Mouse (Mus musculus) heart, embryonic 14.5 days (tissue): ENCODE results near the gene Tarsl2. TPM values are rescaled to one million over a fixed set of nuclear protein-coding genes. Genes with fewer than 3 reads are reported as not detected.

Experiments used
- ATAC-seq: fragments of 200-750 bp; cut with Nextera tagmentation; 2 replicates; pipeline ENCODE4 v1.8.0; 2017; ENCODE audit warnings: low read depth, moderate TSS enrichment; ENCODE audit not compliant: insufficient number of reproducible peaks, insufficient read depth, low FRiP score
- H3K27ac ChIP-seq, 2 experiments: fragments of 200-500 bp in 1 of 2; fragments of 300-500 bp in 1 of 2; sonication (generic) in 1 of 2; replicated peaks in 1 of 2; 2 replicates each; pipeline ENCODE4 v1.5.1; 2012 to 2014; ENCODE audit warnings: low read depth in 2 of 2, low read length in 2 of 2, control low read depth in 1 of 2, mild to moderate bottlenecking in 1 of 2, mixed read lengths in 1 of 2; ENCODE audit not compliant: control insufficient read depth in 1 of 2, insufficient read depth in 1 of 2
- H3K27me3 ChIP-seq: fragments of 300-500 bp; sonication (generic); 2 replicates; pipeline ENCODE4 v1.6.1; 2014; ENCODE audit warnings: mild to moderate bottlenecking, low read length, control low read depth; ENCODE audit not compliant: control insufficient read depth, insufficient read depth
- H3K36me3 ChIP-seq: fragments of 300-500 bp; sonication (generic); 2 replicates; pipeline ENCODE4 v1.6.1; 2014; ENCODE audit warnings: mild to moderate bottlenecking, control low read depth, low read length, mixed read lengths; ENCODE audit not compliant: control insufficient read depth, insufficient read depth
- H3K4me1 ChIP-seq, 2 experiments: fragments of 200-500 bp in 1 of 2; fragments of 300-500 bp in 1 of 2; sonication (generic) in 1 of 2; 2 replicates each; pipeline ENCODE4 v1.6.1; 2012 to 2014; ENCODE audit warnings: low read length in 2 of 2, control low read depth in 1 of 2, mixed read lengths in 1 of 2; ENCODE audit not compliant: control insufficient read depth in 2 of 2, insufficient read depth in 2 of 2
- H3K4me2 ChIP-seq: fragments of 300-500 bp; sonication (generic); 2 replicates; pipeline ENCODE4 v1.6.1; 2014; ENCODE audit warnings: mild to moderate bottlenecking, low read length
- H3K4me3 ChIP-seq, 2 experiments: fragments of 200-500 bp in 1 of 2; fragments of 300-500 bp in 1 of 2; sonication (generic) in 1 of 2; 2 replicates each; pipeline ENCODE4 v1.5.1; 2012 to 2014; ENCODE audit warnings: low read length in 2 of 2, mild to moderate bottlenecking in 2 of 2, control low read depth in 1 of 2, low read depth in 1 of 2, moderate library complexity in 1 of 2; ENCODE audit not compliant: control insufficient read depth in 1 of 2, insufficient read depth in 1 of 2
- H3K9ac ChIP-seq: fragments of 300-500 bp; sonication (generic); 2 replicates; pipeline ENCODE4 v1.6.1; 2014; ENCODE audit warnings: mild to moderate bottlenecking, low read length
- H3K9me3 ChIP-seq: fragments of 300-500 bp; sonication (generic); 2 replicates; pipeline ENCODE4 v1.6.1; 2016; ENCODE audit warnings: low read length, control low read depth; ENCODE audit not compliant: control insufficient read depth
- WGBS: fragments of 180-500 bp; shearing (Covaris S2); extraction: QIAGEN DNeasy Blood & Tissue Kit; methylation state at CpG from one replicate; pipeline ENCODE4 v1.1.7; 2014; 5-methylcytosine and 5-hydroxymethylcytosine counted together
- polyA plus RNA-seq: library from polyadenylated mRNA; unstranded; fragments of >200 nt; fragmentation: Nextera tagmentation; extraction: Ambion mirVana; gene quantifications from 2 replicates; pipeline ENCODE4 v1.2.1, GENCODE M21; 2014

Gene Tarsl2
- polyA plus RNA-seq, 1 experiment from 2014 or later: 23.0 TPM

DNA sequence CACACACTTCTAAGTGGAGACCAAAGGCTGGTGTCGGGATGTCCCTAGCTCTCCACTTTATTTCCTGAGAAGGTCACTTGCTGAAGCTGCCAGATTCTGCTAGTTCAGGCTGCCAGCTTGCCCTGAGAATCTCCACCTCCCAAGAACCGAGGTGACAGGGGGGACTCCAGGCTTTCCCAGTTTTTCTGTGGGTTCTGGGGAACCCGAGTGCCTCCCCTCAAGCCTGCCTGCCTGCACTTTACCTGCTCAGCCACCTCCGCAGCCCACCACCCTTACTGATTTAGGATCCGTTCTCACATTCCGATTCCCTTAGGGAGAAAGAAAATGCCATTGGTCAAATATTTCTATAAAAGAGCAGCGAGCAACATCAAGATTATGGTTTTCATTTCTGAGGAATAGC lies 24.0 kb upstream of the Tarsl2 start:
- H3K9ac ChIP-seq: no peak overlapping the region
- no peak for ATAC-seq
- 0 out of 2 replicates have a peak, but pooled peaks cover 2% of the 10 kb centered on the region for H3K9me3 ChIP-seq
- WGBS: 72% methylated on average over 7 of the region's 7 CpGs
- no peaks in the 10 kb centered on the region for H3K4me1 ChIP-seq
- no peaks in the 10 kb centered on the region for H3K27me3 ChIP-seq
- H3K27ac ChIP-seq: no peak overlapping the region
- no peak overlapping the region for H3K4me2 ChIP-seq
- no peak overlapping the region for H3K4me3 ChIP-seq
- H3K36me3 ChIP-seq: no peaks in the 10 kb centered on the region

DNA sequence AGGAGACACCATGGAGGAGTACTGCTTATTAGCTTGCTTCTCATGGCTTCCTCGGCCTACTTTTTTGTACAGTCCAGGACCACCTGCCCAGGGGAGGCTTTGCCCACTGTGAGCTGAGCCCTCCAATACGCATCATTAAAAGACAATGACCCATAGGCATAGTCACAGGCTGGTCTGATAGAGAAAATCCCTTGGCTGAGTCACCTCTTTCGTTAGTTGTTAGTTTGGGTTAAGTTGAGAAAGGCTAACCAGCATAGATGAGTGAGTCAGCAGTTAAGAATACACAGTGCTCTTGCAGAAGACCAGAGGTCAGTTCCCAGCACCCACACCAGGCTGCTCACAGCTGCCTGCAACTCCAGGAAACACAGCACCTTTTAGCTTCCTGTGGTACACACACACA lies 21.4 kb upstream of the Tarsl2 start:
- 89% methylated on average over 3 of the region's 3 CpGs for WGBS
- no peak overlapping the region for H3K4me3 ChIP-seq
- H3K9ac ChIP-seq: no peak overlapping the region
- no peaks in the 10 kb centered on the region for H3K4me1 ChIP-seq
- ATAC-seq: no peak
- no peaks in the 10 kb centered on the region for H3K36me3 ChIP-seq
- no peak overlapping the region for H3K4me2 ChIP-seq
- 0 out of 2 replicates have a peak, but pooled peaks cover 2% of the 10 kb centered on the region for H3K9me3 ChIP-seq
- no peak overlapping the region for H3K27ac ChIP-seq
- H3K27me3 ChIP-seq: no peaks in the 10 kb centered on the region

DNA sequence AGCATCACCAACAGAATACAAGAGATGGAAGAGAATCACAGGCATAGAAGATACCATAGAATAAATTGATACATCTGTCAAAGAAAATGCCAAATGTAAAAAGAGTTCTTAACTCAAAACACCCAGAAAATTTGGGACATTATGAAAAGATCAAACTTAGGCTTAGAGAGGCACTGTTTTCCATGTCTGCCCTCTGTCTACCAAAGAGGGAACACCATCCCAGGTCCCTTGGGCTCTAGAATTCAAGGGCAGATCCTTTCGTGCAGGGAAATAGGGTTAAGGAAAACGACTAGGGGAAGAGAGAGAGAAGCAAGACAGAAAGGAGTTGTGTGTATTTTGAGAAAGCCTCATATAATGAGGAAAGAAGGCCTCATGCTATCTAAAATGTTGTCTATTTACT lies 19.2 kb upstream of the Tarsl2 start:
- Histone ChIP-seq H3K4me1 (peaks cover 0 to 2% of the 10 kb centered on the region in 2 experiments; a peak in 1 of 4 replicates), H3K27ac (no peak overlapping the region), H3K36me3 (no peaks in the 10 kb centered on the region), H3K9me3 (0 out of 2 replicates have a peak, but pooled peaks cover 2% of the 10 kb centered on the region), H3K9ac (no peak overlapping the region), H3K4me2 (no peak overlapping the region), H3K27me3 (no peaks in the 10 kb centered on the region), H3K4me3 (no peak overlapping the region)
- whole genome bisulfite sequencing: 38% methylated on average over 2 of the region's 2 CpGs
- ATAC-seq: no peak

DNA sequence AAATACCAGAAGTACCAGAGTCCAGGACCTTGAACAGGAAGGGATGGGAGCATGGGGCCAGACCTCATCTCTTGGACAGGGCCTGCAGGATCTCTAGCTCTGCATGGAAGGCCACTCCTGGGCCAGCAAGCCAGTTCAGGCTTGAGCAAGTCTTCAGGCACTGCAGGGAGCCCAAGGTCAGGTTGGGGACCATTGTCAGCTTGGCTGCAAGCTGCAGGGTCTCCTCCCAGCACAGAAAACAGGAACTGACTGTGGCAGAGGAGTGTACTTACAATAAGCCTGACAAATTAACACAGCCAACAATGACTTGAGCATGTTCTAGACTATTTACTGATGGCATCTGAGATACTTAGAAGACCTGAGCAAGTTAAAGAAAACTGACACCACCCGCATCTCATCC lies 14.9 kb upstream of the Tarsl2 start:
- H3K9ac ChIP-seq: no peak overlapping the region
- no peak for ATAC-seq
- no peaks in the 10 kb centered on the region for H3K9me3 ChIP-seq
- no peak overlapping the region for H3K27ac ChIP-seq
- H3K27me3 ChIP-seq: no peaks in the 10 kb centered on the region
- H3K4me2 ChIP-seq: no peak overlapping the region
- WGBS: 92% methylated on average over 1 of the region's 1 CpGs
- H3K36me3 ChIP-seq: no peaks in the 10 kb centered on the region
- H3K4me3 ChIP-seq: no peak overlapping the region
- H3K4me1 ChIP-seq: peaks cover 0 to 5% of the 10 kb centered on the region in 2 experiments; a peak in 1 of 4 replicates

DNA sequence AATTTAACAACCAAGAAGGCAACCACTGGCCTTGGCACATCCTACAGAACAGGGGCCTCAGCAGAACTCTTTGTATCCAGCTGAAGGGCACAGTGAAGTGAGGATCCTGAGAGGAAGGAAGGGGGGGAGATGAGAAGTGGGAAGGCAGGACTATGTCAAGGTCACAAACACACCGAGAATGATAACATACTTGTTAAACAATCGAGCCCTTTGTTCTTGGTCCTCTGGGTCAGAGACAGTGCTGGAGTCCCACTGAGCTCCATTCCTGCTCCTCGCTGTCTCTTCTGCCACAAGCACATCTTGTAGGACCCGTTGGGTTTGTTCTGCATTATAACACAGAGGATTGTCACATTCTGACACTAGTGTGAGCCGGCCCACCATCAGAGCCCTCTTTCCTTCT lies 14.0 kb upstream of the Tarsl2 start:
- Histone ChIP-seq H3K36me3 (no peaks in the 10 kb centered on the region), H3K4me2 (no peak overlapping the region), H3K9ac (no peak overlapping the region), H3K4me1 (peaks cover 0 to 5% of the 10 kb centered on the region in 2 experiments; a peak in 1 of 4 replicates), H3K9me3 (no peaks in the 10 kb centered on the region), H3K4me3 (no peak overlapping the region), H3K27me3 (no peaks in the 10 kb centered on the region), H3K27ac (no peak overlapping the region)
- ATAC-seq: no peak
- 44% methylated on average over 5 of the region's 5 CpGs for WGBS

DNA sequence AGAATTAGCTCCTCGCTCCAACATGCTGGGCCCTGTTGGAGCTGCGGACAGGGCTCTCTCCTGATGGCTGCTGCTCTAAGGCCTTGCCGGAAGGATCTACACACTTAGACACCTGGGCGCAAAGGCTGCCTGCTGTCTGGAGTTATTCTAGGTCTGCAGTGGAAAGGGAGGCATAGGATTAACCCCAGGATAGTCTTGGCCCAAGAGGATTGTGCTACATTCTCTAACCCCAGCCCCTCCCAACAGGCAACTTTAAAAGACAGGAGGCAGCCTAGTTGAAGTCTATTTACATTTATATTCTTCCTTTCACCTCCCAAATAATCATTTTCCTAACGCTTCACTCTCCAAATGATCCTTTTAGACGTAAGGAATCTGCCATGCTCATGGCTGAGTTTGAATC lies 8.9 kb upstream of the Tarsl2 start:
- H3K36me3 ChIP-seq: no peaks in the 10 kb centered on the region
- H3K27ac ChIP-seq: no peak overlapping the region
- no peak for ATAC-seq
- H3K27me3 ChIP-seq: no peaks in the 10 kb centered on the region
- 0 out of 4 replicates have a peak, but pooled peaks cover 0 to 2% of the 10 kb centered on the region in 2 experiments for H3K4me1 ChIP-seq
- H3K4me3 ChIP-seq: no peak overlapping the region
- H3K9me3 ChIP-seq: no peaks in the 10 kb centered on the region
- H3K4me2 ChIP-seq: no peak overlapping the region
- WGBS: 85% methylated on average over 6 of the region's 6 CpGs
- no peak overlapping the region for H3K9ac ChIP-seq

DNA sequence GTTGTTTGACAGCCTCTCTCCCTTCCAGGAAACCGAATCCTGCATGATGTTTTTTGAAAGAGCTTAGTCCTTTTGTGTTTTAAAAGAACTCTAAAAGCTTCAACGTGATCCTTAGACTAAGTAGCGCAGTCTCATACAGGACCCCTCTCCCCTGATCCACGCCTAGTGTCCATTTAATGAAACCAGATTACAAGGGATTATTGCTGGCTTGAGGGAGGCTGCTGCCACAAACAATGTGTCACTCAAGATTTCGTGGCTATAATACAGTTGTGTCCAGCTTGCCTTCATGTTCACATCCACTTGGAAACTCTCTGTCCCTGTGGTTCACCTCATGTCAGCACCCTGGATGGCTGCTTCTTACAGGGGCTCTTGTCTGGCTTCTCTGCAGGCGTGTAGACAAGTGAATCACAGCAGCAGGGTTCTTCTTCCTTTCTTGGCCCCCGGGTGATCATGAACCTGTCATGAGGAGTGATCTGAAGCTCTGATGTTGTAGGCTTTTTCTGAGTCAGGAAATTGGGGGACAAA lies 8.3 kb upstream of the Tarsl2 start:
- WGBS: 57% methylated on average over 7 of the region's 7 CpGs
- no peaks in the 10 kb centered on the region for H3K9me3 ChIP-seq
- H3K4me2 ChIP-seq: no peak overlapping the region
- H3K9ac ChIP-seq: no peak overlapping the region
- H3K27me3 ChIP-seq: no peaks in the 10 kb centered on the region
- ATAC-seq: no peak
- H3K27ac ChIP-seq: no peak overlapping the region
- H3K4me1 ChIP-seq: 0 out of 4 replicates have a peak, but pooled peaks cover 0 to 2% of the 10 kb centered on the region in 2 experiments
- H3K4me3 ChIP-seq: no peak overlapping the region
- H3K36me3 ChIP-seq: no peaks in the 10 kb centered on the region

DNA sequence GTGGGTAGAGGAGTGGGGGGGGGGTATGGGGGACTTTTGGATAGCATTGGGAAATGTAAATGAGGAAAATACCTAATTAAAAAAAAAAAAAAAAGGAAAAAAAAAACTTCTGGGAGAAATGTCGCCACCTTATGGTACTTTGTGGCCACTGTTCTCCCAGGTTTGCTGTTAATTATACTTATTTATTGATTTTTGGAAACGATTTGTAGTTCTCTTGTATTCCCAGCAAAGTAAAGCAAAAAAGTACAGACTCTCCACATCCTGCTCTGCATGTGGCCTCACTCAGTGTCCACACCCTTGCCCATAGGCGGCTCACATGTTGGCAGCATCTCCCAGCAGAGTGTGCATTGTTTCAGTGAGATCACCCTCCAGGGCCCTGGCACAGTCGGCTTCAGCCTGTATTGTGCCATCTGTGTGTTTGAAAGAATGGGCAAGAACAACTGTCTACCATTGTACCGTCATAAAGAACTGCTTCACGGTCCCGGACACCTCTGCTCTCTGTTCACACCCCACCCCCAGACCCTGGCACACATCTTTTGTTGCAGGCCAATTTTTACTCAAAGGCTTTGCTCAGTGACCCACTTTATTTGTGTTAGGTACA lies 6.4 kb upstream of the Tarsl2 start:
- H3K27me3 ChIP-seq: peaks cover 6% of the 10 kb centered on the region; the same call in 1 of the 2 replicates
- no peak overlapping the region for H3K4me2 ChIP-seq
- no peaks in the 10 kb centered on the region for H3K9me3 ChIP-seq
- no peak overlapping the region for H3K4me3 ChIP-seq
- no peak overlapping the region for H3K27ac ChIP-seq
- no peaks in the 10 kb centered on the region for H3K36me3 ChIP-seq
- WGBS: 71% methylated on average over 7 of the region's 7 CpGs
- H3K9ac ChIP-seq: no peak overlapping the region
- ATAC-seq: no peak
- H3K4me1 ChIP-seq: 0 out of 4 replicates have a peak, but pooled peaks cover 0 to 2% of the 10 kb centered on the region in 2 experiments
